Mouse (Mus musculus) CD4-positive helper T cell, adult 2 months (primary cell): ENCODE measurements around the gene Glipr1.
A peak's percentile ranks its signal among the peaks of the same experiment; 100 is the strongest.
"Not testable (repeated sequence)": the region's sequence is repeated elsewhere in the genome, so short reads cannot be mapped to it uniquely, and the experiment has no call there.

Experiments
- DNase-seq: peaks from one replicate; pipeline ENCODE4 v3.0.0-alpha.2; 2012; ENCODE audit warnings: low read depth, missing footprints, low spot score

Glipr1 gene

GRCm38 (mm10) chr10:112002544-112003215 lies at the start of gene Glipr1:
Gene Glipr1 (minus strand): TSS chr10:112002631.
- DNase-seq, result peak; percentile 85

DNA sequence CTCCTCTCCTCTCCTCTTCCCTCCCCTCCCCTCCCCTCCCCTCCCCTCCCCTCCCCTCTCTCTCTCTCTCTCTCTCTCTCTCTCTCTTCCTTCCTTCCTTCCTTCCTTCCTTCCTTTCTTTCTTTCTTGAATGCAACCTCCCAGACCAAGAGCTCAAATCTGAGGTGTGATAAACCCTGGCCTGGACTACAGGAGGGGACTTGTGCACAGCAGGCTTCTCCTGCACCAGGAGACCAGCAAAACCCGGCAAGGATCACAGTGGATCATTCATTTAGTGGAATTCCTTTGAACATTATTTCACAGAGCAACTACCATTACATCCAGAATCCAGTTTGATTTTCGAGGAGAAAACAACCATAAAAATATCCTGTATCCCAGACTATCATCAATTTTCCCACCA lies 49.5 kb upstream of the Glipr1 start:
- peak; percentile 9 for DNase-seq

- DNase-seq, result peak; percentile 3
Observed at GRCm38 (mm10) chr10:112051220-112051619, 48.8 kb upstream of the Glipr1 start.

DNA sequence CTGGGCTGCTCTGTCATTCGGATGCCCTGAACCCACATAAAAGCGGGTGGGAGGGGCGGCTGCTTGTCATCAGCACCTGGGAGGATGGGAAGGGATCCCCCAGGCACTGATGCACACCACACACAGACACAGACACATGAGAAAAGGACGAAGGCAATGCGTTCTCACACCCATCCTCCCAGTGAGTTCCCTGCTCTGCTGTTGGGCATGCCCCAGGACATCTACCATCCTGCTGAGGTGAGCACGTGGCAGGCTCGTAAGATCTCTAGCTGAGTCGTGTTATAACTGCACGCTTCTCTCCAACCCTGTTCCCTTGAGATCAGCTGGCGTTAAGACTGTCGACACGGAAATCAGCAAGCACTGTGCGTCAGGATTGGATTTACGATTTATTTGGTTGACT lies 41.9 kb upstream of the Glipr1 start:
- not testable (repeated sequence) for DNase-seq

DNA sequence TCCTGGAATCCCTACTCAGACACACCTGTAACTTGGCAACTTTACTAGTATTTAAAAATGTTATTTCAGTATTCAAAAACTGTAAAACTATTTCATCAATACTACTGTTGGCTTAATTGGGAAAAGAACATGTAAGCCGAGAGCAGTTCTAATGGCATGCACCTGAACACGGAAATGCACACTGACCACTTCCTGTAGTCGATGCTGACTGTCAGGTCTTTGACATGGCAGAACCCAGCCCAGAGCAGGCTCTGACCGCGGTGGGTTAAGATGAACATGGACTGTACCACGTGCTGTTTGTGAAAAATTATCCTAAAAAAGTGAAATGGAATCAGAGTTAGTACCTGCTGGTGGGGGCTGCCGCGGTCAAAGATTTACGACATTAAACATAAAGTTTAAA lies 41.1 kb upstream of the Glipr1 start:
- DNase-seq, result not testable (repeated sequence)

GRCm38 (mm10) chr10:112028689-112029088 lies 26.3 kb upstream of the Glipr1 start:
- not testable (repeated sequence) for DNase-seq

DNA sequence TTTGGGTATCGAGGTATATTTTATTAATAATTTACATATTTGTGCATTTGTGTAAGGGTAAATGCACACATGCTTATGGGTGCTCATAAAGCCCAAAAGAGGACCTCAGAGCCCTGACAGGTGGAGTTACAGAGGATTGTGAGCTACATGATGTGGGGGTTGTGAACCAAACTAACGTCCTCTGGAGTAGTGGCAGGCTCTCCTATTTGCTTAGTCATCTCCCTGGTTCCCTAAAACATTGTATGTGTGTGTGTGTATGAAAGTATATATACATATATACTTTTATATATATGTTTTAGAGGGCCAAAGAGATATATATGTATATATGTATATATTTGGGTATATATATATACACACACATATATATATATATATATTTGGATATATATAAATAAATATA lies 21.2 kb upstream of the Glipr1 start:
- DNase-seq, result no peak

GRCm38 (mm10) chr10:112009511-112009910 lies 7.1 kb upstream of the Glipr1 start:
- not testable (repeated sequence) for DNase-seq

DNA sequence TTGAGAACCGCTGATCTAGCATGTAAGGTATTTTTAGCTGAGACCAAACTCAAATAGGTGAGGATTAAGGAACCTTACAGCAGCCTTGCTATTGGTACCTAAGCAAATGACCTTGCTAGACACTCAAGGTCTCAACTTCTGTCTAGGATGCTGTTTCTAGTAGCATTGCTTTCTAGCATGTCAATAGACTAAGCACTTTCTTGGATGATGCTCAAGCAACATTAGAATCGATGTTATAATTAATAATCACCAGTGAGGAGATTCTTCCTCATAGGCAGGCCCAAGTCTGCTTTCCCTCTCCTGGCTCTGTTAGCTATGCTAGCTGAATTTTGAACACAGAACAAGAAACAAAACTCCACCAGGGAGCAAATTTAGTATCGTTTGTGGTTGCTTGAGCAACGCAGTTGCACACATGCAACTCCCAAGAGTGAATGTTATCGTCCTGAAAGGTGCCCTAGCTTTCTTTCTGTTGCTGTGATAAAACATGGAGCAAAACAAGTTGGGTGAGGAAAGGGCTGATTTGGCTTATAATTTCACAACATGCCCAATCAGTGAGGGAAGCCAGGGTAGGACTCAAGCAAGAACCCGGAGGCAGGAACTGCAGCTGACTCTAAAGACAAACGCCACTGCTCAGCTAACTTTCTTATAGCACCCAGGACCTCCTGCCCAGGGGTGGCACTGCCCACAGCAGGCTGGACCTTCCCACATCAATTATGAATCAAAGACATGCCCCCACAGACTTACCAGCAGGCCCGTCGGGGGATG lies 493 bp downstream of the Glipr1 start:
- DNase-seq, result no peak

- peak; percentile 35 for DNase-seq
Observed at GRCm38 (mm10) chr10:112001350-112001749, 1.1 kb downstream of the Glipr1 start.

DNA sequence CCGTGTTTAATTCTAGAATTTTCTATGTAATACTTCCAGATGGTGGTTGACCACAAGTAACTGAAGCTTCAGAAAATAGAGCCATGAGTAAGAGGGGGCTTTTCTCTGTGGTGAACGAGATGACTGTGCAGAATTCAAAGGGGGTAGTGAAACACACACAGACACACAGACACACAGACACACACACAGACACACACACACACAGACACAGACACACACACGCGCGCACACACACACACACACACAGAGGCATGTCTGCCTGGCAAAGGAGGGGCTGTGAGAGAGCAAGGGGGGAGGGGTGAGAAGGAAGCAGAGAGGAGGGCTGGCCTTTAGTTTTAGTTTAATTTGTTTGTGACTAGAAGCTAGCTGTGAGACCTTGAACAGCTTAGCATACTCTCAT lies 1.9 kb downstream of the Glipr1 start:
- DNase-seq, result peak; percentile 67

GRCm38 (mm10) chr10:111999765-112000164 lies 2.7 kb downstream of the Glipr1 start:
- DNase-seq, result peak; percentile 31

DNA sequence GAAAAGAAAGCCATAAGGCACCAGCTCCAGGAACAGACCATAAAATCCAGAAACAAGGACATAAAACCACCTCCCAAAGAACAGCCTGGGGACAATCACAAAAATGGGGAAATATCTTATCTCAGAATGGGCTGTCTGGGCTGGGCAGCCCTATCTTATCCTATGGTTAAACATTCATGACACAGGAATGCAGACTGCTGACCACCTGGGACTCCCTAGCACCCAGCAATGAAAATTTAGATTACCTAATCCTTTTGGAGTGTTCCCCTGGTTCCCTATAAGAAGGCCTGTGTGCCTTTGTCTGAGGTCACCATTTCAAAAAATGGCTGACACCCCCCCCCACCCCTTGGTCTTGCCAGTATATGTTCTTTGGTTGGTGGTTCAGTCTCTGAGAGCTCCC lies 4.8 kb downstream of the Glipr1 start:
- DNase-seq, result no peak

DNA sequence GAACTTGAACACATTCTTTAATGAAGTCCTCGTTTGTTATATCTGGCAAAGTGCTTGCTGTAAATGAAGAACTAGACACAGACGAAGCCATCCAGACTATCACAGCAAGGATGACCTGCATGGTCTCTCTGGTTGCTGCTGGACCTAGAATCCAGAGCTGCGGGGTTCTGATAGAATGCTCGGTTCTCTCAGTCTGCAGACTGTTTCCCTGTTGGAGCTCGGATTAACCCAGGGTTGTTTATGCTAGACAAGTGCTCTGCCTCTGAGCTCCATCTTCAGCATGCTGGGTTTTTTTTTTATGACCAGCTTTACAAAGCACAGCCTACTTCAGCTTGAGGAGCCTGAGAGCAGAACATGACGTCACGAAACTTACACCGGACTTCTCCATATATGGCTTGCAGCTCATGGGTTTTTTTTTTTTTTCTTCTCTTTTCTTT lies 5.5 kb downstream of the Glipr1 start:
- DNase-seq, result peak; percentile 92

DNA sequence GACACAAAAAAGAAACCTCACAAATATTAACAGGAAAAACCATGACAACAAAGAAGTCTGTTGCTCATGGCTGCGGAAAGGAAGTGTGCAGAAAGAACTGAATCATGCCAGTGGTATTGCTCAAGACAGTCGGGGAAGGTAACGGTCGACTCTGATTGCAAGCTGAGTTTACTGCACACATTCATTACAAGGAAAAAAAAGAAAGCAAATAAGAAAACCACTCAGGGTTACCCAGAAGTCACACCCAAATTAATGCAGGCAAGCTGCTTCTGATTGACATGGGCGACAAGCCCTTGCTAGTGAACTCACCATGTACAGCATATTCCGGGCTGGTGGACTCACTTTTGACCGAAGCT lies 5.9 kb downstream of the Glipr1 start:
- DNase-seq, result peak; percentile 67

DNA sequence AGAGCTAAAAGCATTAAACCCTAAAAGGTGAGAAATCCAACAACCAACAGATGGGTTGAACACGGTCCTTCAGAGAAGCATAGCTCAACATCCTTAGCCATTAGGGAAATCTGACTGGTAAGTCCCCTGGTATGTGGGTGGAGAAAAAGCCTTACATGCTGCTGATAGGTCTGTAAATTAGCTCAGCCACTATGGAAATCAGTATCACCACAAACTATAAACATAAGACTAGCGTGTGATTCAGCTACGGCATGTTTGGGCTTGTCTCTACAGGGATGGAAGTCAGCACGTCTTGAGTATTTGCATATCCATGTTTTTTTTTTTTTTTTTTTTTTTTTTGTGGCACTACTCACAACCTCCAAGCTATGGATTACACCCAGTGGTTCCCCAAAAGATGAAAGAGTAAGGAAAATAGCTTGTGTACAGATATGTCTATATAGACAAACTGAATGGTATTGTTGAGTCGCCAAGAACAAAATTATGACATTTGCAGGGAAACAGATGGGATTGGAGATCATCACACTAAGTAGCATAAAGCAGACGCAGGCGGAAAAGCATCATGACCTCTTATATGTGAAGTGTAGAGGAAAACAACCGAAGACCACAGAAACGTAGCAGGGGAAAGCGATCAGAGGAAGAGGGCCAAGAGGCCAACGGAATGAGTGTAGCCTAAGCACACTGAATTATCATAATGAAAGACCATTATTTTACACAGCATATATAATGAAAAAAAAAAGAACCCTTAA lies 6.5 kb downstream of the Glipr1 start:
- peak; percentile 76 for DNase-seq

DNA sequence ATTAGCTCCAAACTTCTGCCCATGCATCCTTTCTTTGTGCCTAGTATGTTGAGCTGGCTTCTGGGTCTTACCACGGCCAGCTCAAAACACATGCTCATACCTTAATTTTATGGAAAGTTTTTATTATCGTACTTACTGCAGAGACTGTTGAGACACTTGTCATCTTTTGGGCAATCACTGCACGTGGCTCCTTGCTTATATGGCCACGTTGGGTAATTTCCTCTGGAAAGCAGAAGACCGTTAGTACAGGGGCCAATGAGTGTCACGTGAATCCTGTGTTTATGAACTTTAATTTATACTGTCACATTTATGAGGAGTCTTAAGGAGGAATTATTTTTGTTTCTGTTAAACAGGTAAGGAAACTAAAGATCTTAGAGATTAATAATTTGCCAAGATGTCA lies 16.0 kb downstream of the Glipr1 start:
- no peak for DNase-seq

- no peak for DNase-seq
Observed at GRCm38 (mm10) chr10:111983070-111983469, 19.4 kb downstream of the Glipr1 start.

GRCm38 (mm10) chr10:111977584-111977983 lies 24.8 kb downstream of the Glipr1 start:
- DNase-seq, result peak; percentile 77

GRCm38 (mm10) chr10:111972542-111973361 lies 29.7 kb downstream of the Glipr1 start, which contains the start of gene Krr1:
Gene Krr1 (plus strand): TSS chr10:111972664.
- peak; percentile 98 for DNase-seq

DNA sequence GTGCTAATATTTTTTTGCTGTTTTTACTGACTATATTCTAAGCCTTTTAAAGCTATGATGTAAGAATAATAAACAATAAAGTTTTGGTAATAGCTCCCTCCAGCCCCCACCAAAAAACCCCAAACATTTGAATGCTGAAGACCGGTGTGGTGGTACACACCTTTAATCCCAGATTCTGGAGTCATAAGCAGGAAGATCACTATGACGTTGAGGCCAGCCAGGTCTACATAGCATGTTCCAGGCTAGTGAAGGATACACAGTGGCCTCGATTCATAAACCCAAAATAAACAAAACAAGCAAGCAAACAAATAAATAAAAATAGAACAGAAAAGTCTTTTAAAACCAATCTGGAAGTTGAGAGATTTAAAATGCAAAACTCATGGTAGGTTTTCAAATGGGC lies 30.5 kb downstream of the Glipr1 start:
- no peak for DNase-seq
